Mouse (Mus musculus) lung, adult 18-20 months (tissue): ENCODE data around the gene Fli1.

ENCODE experiments used
- DNase-seq, 2 experiments: peaks; one replicate each; pipeline ENCODE4 v3.0.0; 2022; ENCODE audit warnings: mixed read lengths in 2 of 2

Gene Fli1

DNA sequence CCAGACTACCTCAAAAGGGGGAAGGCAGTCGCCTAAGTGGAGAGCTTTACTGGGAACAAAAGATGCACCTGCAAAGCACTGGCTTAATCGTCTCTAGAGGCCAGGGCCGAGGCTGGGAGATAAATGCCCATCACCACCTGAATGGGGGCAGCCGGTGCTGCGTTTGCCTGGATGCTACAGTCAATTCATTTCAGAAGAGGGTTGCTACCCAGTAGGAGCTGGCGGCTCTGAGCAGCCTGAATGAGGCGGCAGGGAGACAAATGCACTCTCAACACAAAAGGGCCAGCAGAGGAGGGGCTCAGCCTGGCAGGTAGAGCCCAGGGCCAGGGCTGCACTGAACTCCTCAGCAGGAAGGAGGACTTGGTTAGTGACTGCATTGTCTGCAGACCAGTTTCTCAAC lies 92.5 kb downstream of the Fli1 start:
- no peak for DNase-seq

DNA sequence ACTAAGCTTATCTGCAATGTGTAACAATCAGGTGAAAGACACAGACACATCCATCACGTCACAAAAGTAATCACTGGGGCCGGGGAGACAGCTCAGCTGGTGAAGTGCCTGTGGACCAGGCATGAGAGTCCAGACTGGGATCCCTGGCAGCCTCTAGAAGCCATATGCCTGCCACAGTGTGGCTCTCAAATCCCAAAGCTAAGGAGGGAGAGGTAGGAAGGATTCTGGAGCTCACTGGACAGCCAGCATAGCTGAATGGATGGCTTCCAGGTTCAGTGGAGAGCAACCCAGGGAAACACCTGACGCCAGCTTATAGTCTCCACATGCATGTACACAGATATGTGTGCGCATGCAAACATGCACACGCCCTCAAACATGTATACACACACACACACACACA lies 93.9 kb downstream of the Fli1 start:
- DNase-seq, result no peak

DNA sequence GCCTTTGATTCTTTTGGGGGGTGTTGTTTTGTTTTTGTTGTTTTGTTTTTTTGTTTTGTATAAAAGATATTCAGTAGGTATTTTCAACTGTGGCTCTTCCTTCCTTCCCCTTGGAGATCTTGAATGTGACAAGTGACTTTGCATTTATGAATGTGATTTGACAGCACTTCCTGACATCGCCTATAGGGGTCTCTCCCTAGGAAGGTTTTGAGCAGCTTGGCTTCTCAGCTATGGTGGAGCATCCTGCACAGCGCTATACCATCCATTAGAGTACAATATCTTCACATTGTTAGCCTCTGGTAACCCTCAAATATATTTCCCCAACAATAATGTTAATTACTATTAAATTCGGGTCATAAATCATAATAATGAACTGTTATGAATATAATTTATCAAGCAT lies 96.9 kb downstream of the Fli1 start:
- DNase-seq, result peak in 1 of 2 experiments; percentile 25

DNA sequence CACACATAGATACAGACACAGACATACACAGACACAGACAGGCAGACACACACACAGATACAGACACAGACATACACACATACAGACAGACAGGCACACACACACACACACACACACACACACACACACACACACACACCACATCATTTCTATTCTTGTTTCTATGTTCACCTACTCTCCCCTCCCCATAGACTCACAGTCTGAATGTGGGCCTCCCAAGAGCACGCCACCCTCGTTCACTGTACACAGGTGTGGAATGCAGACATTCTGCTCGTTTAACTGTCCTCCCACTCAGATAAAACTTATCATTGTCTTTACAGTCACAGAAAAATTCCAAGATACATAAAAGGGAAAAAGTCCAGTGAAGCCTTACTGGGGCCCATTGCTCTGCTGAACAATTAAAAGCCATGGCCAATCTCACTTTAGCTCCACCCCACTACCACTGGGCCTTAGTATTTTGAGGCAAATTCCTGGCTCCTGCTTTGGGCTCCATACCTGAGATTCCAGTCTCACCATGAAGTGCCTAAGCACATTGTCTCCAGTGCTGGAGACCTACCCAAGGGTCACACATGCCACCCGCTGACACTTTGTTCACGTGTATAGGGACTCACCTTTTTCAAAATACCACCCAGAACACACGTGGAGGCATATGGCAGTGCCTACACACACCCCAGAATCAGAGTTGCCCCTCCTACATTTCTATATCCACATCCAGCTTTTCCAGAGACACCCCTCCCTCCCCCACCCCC lies 98.0 kb downstream of the Fli1 start:
- DNase-seq, result peak in 1 of 2 experiments; percentile 6

DNA sequence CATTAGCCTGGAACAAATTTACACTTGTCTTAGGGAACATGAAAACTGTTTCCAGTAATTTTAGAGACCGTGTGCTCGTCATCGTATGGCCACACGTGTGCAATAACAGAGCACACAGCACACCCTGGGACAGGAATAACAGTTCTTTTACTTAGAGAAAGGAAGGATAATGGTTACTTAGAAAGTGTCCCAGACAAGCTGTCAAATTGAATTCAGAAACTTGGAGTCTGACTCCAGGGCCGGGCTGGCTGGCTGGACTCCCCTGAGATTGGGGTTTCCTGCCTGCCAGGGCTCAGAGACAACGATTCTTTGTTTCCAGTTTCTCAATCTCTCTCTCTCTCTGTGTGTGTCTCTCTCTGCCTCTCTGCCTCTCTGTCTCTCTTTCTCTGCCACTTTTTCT lies 98.8 kb downstream of the Fli1 start:
- no peak for DNase-seq

DNA sequence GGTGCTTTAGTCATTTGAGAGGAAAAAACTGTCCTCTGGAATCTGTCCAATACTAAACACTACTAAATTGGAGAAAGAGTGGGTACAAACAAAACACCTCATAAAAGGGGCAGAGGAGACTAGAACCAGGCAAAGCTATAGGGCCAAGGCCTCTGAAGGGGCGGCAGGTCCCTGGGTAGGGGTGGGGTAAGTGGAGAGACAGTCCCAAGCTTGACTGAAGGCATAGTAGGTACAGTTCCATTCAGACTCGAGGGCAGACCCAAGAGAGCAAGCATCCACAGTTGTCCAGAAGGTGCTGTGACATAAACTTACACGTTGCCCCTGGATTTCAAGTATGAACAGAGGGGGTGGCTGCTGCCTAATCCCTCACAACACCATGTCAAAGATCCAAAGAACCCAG lies 99.5 kb downstream of the Fli1 start:
- no peak for DNase-seq

DNA sequence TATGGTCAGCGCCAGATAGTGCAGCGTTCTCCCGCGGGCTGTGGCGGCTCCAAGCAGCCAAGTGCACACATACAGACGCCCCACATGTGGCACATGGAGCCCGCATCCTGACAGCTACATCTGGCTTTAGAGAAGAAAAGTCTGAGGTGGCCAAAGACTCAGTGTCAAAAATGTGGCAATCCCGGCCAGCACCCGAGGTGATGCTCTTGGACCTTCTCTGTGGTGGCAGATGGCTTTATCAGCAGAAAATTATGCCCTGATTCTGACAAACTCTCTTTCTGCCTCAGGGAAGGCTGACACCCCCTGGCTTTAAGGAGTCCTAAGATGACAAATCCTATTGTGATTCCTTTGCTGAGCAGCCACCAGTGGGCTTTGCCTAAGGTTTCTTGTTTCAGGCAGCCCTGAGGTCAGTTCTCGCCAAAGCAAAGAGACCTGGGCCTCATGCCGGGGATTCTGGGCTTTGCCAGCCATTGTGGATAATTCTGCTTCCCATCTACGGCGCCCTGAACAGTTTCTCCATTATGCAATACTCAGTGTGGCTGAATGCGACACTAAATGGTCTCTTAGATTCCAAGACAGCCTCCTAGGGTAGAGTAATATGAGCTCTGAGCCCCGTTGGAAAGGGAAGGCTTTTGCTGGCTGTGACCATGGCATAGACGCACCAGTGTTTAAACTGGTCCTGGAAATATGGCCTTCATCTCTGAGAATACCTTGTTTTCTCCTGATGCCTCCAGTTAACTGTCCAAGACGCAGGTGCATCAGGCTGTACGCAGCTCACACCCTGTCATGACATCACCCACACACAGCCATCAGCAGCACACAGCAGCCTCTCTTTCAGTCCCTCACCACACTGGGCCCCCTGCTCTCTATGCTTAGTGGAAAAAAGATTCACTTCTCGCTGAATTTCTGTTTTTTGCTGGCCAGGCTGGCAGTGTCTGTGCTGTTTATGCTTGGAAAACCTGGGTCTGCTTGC lies 108.1 kb downstream of the Fli1 start:
- DNase-seq, result peak in 1 of 2 experiments; percentile 9

DNA sequence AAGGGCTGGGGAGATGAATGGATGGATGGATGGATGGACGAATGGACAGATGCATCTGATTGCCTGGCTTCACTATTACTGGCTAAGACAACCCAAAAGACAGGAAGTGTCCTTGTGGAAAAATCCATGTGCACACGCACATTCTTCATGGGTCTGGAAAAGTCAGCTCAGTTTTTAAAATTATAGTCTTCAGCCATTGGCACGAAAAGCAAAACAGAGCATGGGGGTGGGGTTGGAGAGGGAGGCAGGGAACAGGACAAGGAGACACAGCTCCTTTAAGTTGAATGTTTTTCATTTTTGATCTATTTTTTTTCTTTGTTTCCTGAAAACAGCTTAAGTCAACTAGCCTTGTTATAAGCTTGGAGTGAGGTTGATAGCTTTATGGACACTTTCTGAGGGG lies 111.6 kb downstream of the Fli1 start:
- no peak for DNase-seq

DNA sequence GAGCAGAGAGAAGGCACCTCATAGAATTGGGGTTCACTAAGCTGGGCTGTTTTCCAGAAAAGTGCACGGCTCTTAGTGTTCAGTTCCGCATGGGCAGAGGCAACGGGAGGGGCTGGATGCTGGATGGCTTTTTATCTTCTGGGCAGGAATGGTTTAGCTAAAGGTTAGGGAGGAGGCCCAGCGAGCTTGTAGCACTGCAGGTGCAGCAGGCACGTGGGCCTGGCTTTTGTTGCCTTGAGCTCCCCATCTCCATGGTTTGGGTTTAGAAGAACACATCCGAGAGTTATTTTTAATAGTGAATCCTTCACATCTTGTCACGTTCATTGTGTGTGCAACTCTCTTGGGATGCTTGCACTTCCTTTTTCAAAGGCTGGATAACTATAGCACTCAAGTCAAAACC lies 117.3 kb downstream of the Fli1 start:
- no peak for DNase-seq

DNA sequence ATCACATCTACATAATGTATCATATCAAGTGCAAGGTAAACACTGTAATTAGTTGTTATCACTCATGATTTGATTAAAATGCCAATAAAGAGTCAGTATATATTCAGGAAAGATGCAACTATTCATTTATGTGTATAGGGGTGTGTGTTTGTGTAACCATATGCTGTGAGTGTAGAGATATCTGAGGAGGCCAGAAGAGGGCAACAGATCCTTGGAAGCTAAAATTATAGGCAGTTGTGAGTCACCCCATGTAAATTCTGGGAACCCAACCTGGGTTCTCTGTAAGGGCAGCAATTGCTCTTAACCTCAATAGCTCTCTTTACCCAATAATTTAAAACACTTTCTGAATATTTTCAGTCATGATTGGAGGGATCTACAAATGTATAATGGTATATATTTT lies 122.0 kb downstream of the Fli1 start:
- DNase-seq, result no peak

DNA sequence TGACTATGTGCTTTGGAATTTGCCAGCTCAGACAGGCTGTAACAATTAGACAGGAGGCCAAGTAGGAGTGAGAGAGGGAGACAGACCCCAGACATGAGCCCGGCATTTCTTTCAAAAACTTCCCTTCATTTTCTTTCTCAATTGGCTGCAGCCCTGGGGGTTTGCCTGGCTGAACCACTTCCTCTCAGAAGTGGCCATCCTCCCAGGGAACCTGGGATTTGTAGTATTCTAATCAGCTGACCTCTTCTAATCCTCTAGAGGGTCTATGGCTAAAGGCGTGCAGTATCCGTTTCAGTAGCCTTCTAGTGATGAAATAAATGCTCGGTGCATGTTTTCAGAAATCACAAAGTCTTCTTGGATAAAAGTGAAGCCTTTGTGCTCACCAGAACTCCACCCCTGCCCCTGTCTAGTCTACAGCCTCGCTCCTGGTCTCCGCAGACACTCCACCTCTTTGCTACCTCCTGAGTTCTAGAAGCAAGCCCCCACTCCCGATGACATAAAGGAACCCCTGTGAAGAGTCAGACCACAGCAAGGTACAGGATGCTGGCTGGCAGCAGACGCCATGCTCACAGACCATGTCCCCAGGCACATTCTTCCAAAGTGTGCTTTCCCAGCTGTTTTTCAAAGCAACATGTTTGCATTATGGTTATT lies 125.1 kb downstream of the Fli1 start:
- DNase-seq, result no peak

DNA sequence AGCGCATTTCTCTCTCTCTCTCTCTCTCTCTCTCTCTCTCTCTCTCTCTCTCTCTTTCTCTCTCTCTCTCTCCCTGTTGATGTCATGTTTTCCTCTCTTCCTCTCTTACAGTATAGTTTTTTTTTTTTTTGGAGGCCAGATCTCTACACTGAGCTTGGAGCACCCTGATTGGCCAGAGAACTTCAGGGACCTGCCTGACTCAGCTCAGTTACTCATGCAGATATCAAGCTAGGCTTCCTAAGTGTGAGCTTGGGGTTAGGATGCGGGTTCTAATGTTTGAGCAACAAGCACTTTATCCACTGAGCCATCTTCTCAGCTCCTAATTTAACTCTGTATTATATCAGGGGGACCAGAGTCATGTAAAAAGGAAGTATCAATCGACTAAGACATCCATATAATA lies 126.7 kb downstream of the Fli1 start:
- DNase-seq, result no peak

DNA sequence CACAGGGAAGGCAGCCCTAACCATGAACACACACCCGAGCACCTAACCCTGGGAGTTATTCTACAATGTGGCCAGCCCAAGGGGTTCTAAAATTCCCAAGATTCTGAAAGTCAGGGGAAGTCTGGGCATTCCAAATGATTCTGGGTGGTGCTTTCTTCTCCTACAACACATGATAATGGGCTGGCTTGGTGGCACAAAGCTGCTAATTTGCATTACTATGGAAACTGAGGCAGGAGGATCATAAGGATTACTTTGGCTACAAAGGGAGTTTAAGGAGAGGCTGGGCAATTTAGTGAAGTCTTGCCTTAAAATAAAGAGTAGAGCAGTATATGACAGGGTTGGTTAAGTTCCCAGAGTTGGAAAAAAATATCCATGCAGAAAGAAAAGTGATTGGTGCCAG lies 127.7 kb downstream of the Fli1 start:
- no peak for DNase-seq

DNA sequence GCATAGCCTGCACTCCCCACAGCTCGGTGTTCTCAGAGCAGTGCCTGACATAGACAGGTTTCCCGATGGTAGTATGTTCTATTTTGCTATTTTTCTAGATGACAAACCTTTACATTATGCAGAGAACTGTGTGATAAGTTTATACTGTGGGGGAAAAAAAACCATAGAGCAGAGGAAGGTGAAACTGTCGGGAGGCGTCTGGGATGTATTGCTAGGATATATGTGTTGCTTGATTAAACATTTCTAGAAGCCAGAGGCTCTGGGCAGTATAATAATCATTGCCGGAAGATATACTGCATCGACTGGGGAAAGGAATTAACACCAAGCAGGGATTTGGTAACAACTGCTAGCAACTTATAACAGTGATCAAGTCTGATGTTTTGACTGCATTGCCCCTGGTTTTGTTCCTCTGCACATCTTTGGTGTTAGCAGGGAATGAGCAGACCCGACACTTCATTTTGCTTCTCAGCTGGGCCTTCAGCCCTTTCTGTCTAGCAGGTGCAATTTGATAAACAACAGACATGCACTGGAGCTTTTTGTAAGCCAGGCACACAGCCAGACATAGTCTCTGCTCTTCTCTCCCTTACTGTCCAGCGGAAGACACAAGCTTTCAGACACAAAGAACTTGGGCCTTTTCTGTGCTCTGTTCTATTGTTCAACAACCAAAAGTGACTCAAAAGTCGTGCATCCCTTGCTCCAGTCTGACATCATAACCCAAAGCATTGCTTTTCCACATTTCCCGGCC lies 129.7 kb downstream of the Fli1 start:
- DNase-seq, result no peak

DNA sequence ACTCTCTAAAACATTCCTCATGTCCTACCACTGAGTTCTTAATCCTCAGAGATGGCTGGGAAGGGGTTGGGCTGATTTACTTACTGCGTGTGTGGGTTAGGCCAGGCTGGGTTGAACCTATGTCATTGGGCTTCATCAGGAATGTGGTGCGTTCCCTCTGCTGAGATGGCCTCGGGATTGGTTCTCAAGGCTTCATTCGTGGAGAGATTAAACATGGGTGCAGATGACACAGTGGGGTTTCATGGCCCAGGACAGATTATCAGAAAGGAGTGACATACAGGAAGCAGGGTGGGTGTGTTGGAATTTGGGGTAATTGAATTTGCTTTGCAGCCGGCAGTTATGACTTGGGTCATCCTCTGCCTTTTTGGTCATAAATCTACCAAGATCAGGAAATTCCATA lies 131.2 kb downstream of the Fli1 start:
- DNase-seq, result no peak

DNA sequence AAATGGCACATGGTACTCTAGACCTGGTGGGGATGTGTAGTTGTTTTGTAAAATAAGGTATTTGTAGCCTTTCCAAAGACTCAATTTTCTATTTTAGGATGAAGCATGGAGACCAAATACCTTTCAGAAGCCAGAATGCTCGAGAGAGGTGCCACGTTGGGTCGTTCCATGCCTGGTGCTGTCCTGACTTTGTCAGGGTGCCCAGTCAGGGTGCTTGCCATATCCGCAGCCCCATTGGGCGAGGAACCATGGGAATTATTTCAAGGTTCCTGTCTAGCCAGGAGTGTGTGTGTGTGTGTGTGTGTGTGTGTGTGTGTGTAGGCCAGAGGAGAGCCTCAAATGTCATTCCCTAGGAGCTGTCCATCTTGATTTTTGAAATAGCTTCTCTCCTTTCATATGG lies 132.0 kb downstream of the Fli1 start:
- DNase-seq, result no peak

DNA sequence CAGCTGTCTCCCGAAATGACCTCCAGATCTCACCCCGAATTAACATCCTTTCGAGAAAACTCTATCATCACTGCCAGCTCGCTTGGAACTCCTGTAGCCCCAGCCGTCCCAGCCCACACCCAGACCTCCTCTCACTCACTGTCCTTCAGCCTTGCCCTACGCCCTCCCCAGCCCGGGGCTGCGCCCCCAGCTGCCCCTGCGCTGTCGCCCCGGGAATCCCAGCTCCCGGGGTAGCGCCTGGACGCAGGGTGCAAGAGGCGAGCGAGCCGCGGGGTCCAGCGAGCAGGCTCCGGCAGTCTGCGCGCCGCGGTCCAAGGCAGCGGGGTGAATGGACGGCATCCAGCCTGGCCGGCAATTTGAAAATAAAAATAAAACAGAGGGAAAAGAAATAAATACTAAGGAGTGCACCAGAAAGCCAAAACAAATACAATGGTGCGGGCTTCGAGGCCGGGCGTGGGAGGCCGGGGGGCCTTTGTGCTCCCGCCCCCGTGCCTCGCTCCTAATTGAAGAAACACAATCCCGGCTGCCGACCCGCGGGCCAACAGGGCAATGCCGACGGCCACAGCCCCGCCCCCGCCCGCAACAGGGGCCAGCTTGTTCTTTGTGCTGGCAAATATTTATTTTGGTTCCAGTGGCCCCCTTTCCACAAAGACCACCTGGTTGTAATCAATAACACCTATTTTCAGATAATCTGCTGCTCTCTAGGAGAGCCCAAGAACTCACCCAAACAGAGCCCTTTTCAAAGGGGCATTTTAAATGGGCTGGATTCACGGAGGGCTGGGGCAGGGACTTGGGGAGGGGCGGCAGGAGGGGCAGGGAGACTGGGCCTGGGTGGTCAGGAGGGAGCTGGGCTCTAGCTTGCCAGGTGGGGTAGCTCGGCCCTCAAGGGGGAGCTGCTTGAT lies 133.3 kb downstream of the Fli1 start:
- DNase-seq, result no peak

DNA sequence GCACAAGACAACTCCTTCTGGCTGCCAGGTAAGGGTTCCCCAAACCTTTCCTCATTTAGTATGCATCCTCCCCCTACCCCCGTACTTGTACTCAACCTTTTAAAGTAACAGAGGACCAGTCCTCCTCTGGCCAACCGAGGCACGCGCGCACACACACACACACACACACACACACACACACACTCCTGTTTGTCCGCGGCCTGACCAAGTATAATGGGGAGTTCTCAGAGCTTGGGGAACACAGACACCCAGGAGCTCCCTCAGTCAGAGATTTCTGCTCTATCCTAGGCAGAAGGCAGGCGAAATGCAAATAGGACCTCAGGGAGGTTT lies 134.0 kb downstream of the Fli1 start:
- no peak for DNase-seq

DNA sequence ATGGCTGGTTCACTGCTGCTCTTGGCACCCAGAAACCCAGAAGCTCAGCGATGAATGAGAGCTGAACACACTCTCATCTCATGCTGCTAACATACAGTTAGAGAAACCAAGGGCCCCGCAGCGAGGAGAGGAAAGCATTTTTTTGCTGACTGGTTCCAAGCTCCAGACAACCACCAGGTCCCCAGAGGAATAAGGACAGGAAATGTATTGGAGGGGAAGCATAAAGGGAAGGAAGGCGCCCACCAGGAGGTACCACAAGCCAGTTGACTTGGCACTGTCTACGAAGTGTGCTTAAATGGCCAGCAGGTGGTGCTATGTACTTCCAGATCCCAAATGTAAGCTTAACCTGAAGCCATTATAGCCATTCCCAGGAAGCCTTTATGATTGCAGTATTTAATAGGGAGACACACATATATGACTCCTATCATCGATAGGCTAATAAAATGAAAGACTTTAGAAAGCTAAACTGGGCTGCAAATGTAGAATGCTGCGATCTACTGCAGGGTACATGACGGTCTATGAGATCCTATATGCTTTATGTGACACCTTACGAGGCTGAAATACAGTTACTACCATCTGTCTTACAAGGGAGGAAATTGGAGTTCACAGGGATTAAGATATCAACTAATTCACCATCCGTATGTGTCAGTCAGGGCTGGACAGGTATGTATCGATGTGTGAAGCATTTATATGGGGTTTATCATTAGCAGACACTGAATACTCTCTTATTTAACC lies 137.3 kb downstream of the Fli1 start:
- peak; percentile 51 to 52 for DNase-seq

DNA sequence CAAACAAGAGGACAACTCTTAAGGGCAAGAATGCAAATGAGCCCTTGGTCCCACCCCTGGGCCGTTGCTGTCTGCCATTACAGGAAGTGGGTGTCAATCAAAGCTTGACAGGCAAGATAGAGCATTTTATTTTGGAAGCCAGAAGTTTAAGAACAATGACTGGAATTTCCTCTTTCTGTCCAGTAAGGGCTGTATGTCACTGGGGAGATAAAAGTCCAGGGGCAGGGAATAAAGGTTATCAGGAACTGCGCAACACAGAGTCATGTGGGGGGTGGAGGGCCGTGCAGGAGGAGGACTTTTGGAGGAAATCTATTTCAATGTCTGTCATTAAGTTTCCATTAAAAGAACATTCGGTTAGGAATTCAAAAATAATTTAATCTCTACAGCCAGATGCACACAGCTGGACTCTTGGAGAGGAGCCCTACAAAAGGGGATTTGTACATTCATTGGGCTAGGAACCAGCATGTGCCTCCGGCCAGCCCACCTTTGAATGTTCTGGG lies 141.9 kb downstream of the Fli1 start:
- peak; percentile 27 to 43 for DNase-seq

DNA sequence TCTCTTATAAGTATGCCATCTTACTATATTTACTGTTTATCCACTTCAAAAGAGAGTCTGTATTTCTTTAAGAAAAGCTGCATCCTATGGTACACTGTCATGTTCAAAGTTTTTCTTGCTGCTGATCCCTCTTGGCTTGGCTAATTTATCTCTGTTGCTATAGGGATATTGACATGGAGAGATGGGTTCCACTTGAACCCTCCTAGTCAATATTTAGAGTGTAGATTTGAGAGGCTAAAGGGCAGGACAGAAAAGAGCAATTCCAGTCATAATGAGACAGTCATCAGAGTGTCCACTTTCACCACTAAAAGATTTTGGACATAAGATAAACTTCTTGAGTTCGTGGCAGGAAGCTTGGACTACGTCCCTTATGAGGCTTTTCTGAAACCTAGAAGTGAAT lies 142.4 kb downstream of the Fli1 start:
- no peak for DNase-seq
